In the genomic region with DNA sequence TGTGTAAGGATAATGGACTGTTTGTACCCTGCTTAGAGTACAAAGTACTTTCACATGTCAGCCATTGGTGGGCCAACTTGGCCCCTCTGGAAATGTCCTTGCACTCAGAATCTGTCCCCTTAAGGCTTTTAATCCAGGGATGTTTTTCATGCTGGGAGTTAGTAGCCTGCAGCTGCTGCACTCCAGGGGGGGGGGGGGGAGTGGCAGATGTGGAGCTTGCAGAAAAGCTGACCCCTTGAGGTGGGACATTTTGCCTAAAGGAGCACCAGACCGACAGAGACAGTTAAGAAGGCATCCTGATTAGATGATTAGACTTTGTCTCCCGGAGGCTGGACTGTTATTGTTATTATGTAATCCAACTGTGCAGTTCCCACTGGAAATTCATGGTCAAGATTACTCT, we compare ENCODE assay signal across 8 mouse cellular contexts. TPM values are rescaled to one million over a fixed set of nuclear protein-coding genes. Genes with fewer than 3 reads are reported as not detected.
DNase-seq lines count a peak whose midpoint lies in the region; ATAC-seq lines count a peak whose summit lies in the region.

No protein-coding gene starts in this region.

- peak overlapping the region; percentile 72 for H3K4me3 ChIP-seq in kidney, embryonic 15.5 days (replicated peaks)
- no peak overlapping the region for H3K4me3 ChIP-seq in forebrain, embryonic 11.5 days (ENCODE audit: low read depth, low read length)
- peak overlapping the region; percentile 26 for H3K4me3 ChIP-seq in hindbrain, embryonic 16.5 days (ENCODE audit: low read length)
- peak overlapping the region; percentile 25 for H3K4me3 ChIP-seq in midbrain, embryonic 15.5 days

- H3K9ac ChIP-seq in kidney, embryonic 15.5 days, result peak overlapping the region; percentile 42; the same call in 1 of the 2 replicates
- H3K9ac ChIP-seq in forebrain, embryonic 11.5 days (ENCODE audit: low read length), result no peak overlapping the region
- 0 out of 2 replicates have a peak overlapping the region, but pooled peaks have one; percentile 12 for H3K9ac ChIP-seq in hindbrain, embryonic 16.5 days (ENCODE audit: low read depth, low read length)
- peak overlapping the region; percentile 25; the same call in 1 of the 2 replicates for H3K9ac ChIP-seq in midbrain, embryonic 15.5 days

- WGBS in kidney, embryonic 15.5 days, result 17% methylated on average over 2 of the region's 2 CpGs
- WGBS in forebrain, embryonic 11.5 days, result 19% methylated on average over 2 of the region's 2 CpGs
- WGBS in hindbrain, embryonic 16.5 days, result 16% methylated on average over 2 of the region's 2 CpGs
- 9% methylated on average over 2 of the region's 2 CpGs for WGBS in midbrain, embryonic 15.5 days

- no peak for DNase-seq in kidney, postnatal 14 days
- peak; percentile 50 for DNase-seq in forebrain, embryonic 11.5 days (ENCODE audit: low spot score)
- no peak for DNase-seq in frontal cortex, postnatal 14 days (ENCODE audit: low spot score in 2 of 2)
- DNase-seq in urinary bladder, postnatal 36 days (ENCODE audit: low spot score in 2 of 2), result no peak
- DNase-seq in cerebellum, adult 8-10 months, result no peak

- ATAC-seq in kidney, embryonic 15.5 days (replicated peaks; ENCODE audit: low FRiP score), result no peak
- no peak for ATAC-seq in forebrain, embryonic 11.5 days (replicated peaks; ENCODE audit: low FRiP score)
- ATAC-seq in hindbrain, embryonic 16.5 days, result no peak
- no peak for ATAC-seq in midbrain, embryonic 15.5 days (replicated peaks)

- peaks cover 66% of the 10 kb centered on the region for H3K4me1 ChIP-seq in kidney, embryonic 15.5 days
- H3K4me1 ChIP-seq in forebrain, embryonic 11.5 days (replicated peaks; ENCODE audit: control insufficient read depth, insufficient read depth, low read length), result peaks cover 5% of the 10 kb centered on the region; the same call in 1 of the 2 replicates
- peaks cover 42% of the 10 kb centered on the region for H3K4me1 ChIP-seq in hindbrain, embryonic 16.5 days (ENCODE audit: control insufficient read depth, insufficient read depth, low read depth, low read length)
- peaks cover 63% of the 10 kb centered on the region for H3K4me1 ChIP-seq in midbrain, embryonic 15.5 days

- H3K27me3 ChIP-seq in kidney, embryonic 15.5 days, result no peaks in the 10 kb centered on the region
- H3K27me3 ChIP-seq in forebrain, embryonic 11.5 days (ENCODE audit: control insufficient read depth, insufficient read depth, low read length), result no peaks in the 10 kb centered on the region; the same call in 1 of the 2 replicates
- H3K27me3 ChIP-seq in hindbrain, embryonic 16.5 days (replicated peaks; ENCODE audit: control insufficient read depth, insufficient read depth, low read length), result no peaks in the 10 kb centered on the region
- no peaks in the 10 kb centered on the region for H3K27me3 ChIP-seq in midbrain, embryonic 15.5 days (replicated peaks)

- peaks cover 33% of the 10 kb centered on the region for H3K36me3 ChIP-seq in kidney, embryonic 15.5 days
- no peaks in the 10 kb centered on the region for H3K36me3 ChIP-seq in forebrain, embryonic 11.5 days (ENCODE audit: control insufficient read depth, insufficient read depth, low read length)
- peaks cover 4% of the 10 kb centered on the region for H3K36me3 ChIP-seq in hindbrain, embryonic 16.5 days (ENCODE audit: control insufficient read depth, insufficient read depth, low read length)
- H3K36me3 ChIP-seq in midbrain, embryonic 15.5 days (replicated peaks), result no peaks in the 10 kb centered on the region; the same call in 1 of the 2 replicates

- H3K9me3 ChIP-seq in kidney, embryonic 15.5 days (replicated peaks), result no peaks in the 10 kb centered on the region
- H3K9me3 ChIP-seq in forebrain, embryonic 11.5 days (ENCODE audit: control insufficient read depth, low read length), result no peaks in the 10 kb centered on the region
- H3K9me3 ChIP-seq in hindbrain, embryonic 16.5 days (ENCODE audit: control insufficient read depth, low read length), result no peaks in the 10 kb centered on the region
- no peaks in the 10 kb centered on the region for H3K9me3 ChIP-seq in midbrain, embryonic 15.5 days

- peak overlapping the region; percentile 95 for H3K4me2 ChIP-seq in kidney, embryonic 15.5 days
- H3K4me2 ChIP-seq in forebrain, embryonic 11.5 days (ENCODE audit: low read depth, low read length, severe bottlenecking), result peak overlapping the region; percentile 35; the same call in 1 of the 2 replicates
- peak overlapping the region; percentile 81 for H3K4me2 ChIP-seq in hindbrain, embryonic 16.5 days (ENCODE audit: low read length)
- peak overlapping the region; percentile 79 for H3K4me2 ChIP-seq in midbrain, embryonic 15.5 days

- H3K27ac ChIP-seq in kidney, embryonic 15.5 days, result 0 out of 2 replicates have a peak overlapping the region, but pooled peaks have one; percentile 18
- no peak overlapping the region for H3K27ac ChIP-seq in forebrain, embryonic 11.5 days (ENCODE audit: low read depth, low read length)
- no peak overlapping the region for H3K27ac ChIP-seq in hindbrain, embryonic 16.5 days (ENCODE audit: low read depth, low read length)
- no peak overlapping the region for H3K27ac ChIP-seq in midbrain, embryonic 15.5 days

RNA-seq across cellular contexts. Expression of gene Lbh, which starts 2.3 kb away (rescaled TPM):
- polyA plus RNA-seq in kidney, embryonic 15.5 days (2015; fragmentation: Nextera tagmentation; extraction: Ambion mirVana), result 7.1 and 8.9 TPM in 2 replicates
- polyA plus RNA-seq in forebrain, embryonic 11.5 days (2014; fragmentation: Nextera tagmentation; extraction: Ambion mirVana), result 2.9 and 3.3 TPM in 2 replicates
- 4.5 and 6.5 TPM in 2 replicates for polyA plus RNA-seq in hindbrain, embryonic 16.5 days (2015; fragmentation: Nextera tagmentation; extraction: Ambion mirVana)
- 5.7 and 5.9 TPM in 2 replicates for polyA plus RNA-seq in midbrain, embryonic 15.5 days (2015; fragmentation: Nextera tagmentation; extraction: Ambion mirVana)

Comparison
In these comparisons a context has a peak if more than half of its experiments do, and no peak if none do; other contexts are left out.
1. H3K4me2 ChIP-seq: peak in every context shown above with its lines; median percentile 95 in kidney, embryonic 15.5 days; 81 in hindbrain, embryonic 16.5 days; 79 in midbrain, embryonic 15.5 days; 35 in forebrain, embryonic 11.5 days.